Mouse (Mus musculus) hindbrain, embryonic 14.5 days (tissue): ENCODE results near the gene Cdh1. TPM values are rescaled to one million over a fixed set of nuclear protein-coding genes. Genes with fewer than 3 reads are reported as not detected.

Source experiments
- ATAC-seq: fragments of 200-750 bp; cut with Nextera tagmentation; 2 replicates; pipeline ENCODE4 v1.8.0; 2017; ENCODE audit warnings: moderate number of reproducible peaks, mild to moderate bottlenecking, moderate TSS enrichment, moderate library complexity; ENCODE audit not compliant: low FRiP score
- DNase-seq: peaks from one replicate; pipeline ENCODE4 v3.0.0-alpha.2; 2015; ENCODE audit warnings: low spot score
- H3K27ac ChIP-seq: fragments of 300-500 bp; sonication (generic); 2 replicates; pipeline ENCODE4 v1.5.1; 2014; ENCODE audit warnings: mild to moderate bottlenecking, moderate library complexity
- H3K27me3 ChIP-seq: fragments of 300-500 bp; sonication (generic); 2 replicates; pipeline ENCODE4 v1.6.1; 2014; ENCODE audit warnings: mild to moderate bottlenecking, low read length, mixed read lengths; ENCODE audit not compliant: control insufficient read depth, insufficient read depth
- H3K36me3 ChIP-seq: fragments of 300-500 bp; sonication (generic); replicated peaks from 2 replicates; pipeline ENCODE4 v1.6.1; 2014; ENCODE audit not compliant: control insufficient read depth, insufficient read depth
- H3K4me1 ChIP-seq: fragments of 300-500 bp; sonication (generic); replicated peaks from 2 replicates; pipeline ENCODE4 v1.6.1; 2014; ENCODE audit warnings: antibody characterized with exemption, low read length, mixed read lengths; ENCODE audit not compliant: control insufficient read depth, insufficient read depth
- H3K4me2 ChIP-seq: fragments of 300-500 bp; sonication (generic); replicated peaks from 2 replicates; pipeline ENCODE4 v1.6.1; 2014; ENCODE audit warnings: mild to moderate bottlenecking, moderate library complexity
- H3K4me3 ChIP-seq: fragments of 300-500 bp; sonication (generic); replicated peaks from 2 replicates; pipeline ENCODE4 v1.5.1; 2014; ENCODE audit warnings: mild to moderate bottlenecking, low read length
- H3K9ac ChIP-seq: fragments of 300-500 bp; sonication (generic); 2 replicates; pipeline ENCODE4 v1.6.1; 2014
- H3K9me3 ChIP-seq: fragments of 300-500 bp; sonication (generic); 2 replicates; pipeline ENCODE4 v1.6.1; 2016; ENCODE audit warnings: low read length; ENCODE audit not compliant: control insufficient read depth
- WGBS: fragments of 180-500 bp; shearing (Covaris S2); extraction: QIAGEN DNeasy Blood & Tissue Kit; methylation state at CpG from one replicate; pipeline ENCODE4 v1.1.7; 2014; 5-methylcytosine and 5-hydroxymethylcytosine counted together
- polyA plus RNA-seq: library from polyadenylated mRNA; unstranded; fragments of >200 nt; fragmentation: Nextera tagmentation; extraction: Ambion mirVana; gene quantifications from 2 replicates; pipeline ENCODE4 v1.2.1, GENCODE M21; 2014

The Cdh1 gene
- polyA plus RNA-seq, 1 experiment from 2014 or later: 1.5 TPM

DNA sequence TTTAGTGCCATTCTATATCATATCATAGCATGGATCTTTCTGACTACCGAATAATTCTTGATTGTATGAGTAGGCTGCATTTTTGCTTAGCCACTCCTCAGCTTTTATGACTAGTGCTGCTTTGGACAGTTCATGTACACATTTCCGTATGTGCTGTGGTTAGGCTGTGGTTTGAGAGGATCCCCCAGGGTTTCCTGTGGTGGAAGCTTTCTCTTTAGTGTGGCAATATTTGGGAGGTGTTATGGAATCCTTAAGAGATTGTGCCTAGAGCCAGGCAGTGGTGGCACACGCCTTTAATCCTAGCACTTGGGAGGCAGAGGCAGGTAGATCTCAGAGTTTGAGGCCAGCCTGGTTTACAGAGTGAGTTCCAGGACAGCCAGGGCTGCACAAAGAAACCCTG, 98.2 kb downstream of the Cdh1 start:
- H3K27ac ChIP-seq: no peak overlapping the region
- H3K9ac ChIP-seq: no peak overlapping the region
- no peaks in the 10 kb centered on the region for H3K4me1 ChIP-seq
- H3K4me2 ChIP-seq: no peak overlapping the region
- H3K36me3 ChIP-seq: peaks cover 41% of the 10 kb centered on the region
- no peaks in the 10 kb centered on the region for H3K27me3 ChIP-seq
- no peak for ATAC-seq
- 94% methylated on average over 3 of the region's 3 CpGs for WGBS
- no peaks in the 10 kb centered on the region for H3K9me3 ChIP-seq
- no peak for DNase-seq
- no peak overlapping the region for H3K4me3 ChIP-seq

DNA sequence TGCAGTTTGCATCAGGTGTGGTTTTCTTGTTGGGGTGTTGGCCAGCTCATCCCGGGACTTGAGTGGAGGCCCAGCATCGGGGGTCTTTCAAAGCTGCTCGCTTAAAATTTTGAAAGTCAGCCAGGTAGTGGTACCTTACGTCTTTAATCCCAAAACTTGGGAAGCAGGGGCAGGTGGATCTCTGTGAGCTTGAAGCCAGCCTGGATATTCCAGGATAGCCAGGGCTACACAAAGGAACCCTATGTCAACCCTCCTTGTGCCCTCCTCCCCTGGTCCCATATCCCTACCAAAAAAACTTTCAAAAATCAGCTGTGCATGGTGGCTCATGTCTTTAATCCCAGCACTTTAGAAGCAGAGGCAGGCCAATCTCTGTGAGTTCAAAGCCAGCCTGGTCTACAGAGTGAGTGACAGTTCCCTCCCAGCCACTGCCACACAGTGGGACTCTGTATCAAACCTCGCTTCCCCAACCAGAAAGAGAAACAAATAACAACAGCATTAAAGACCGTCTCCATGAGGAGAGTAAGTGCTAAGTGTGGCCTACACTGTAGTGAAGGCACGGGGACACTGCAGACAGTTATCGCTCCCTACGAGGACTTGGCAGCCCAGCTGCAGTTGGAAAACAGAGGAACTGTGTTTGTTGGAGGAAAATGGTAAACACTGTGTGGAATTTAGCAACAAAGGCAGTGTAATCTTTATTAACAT, 101.2 kb downstream of the Cdh1 start:
- Histone ChIP-seq H3K4me1 (no peaks in the 10 kb centered on the region), H3K36me3 (peaks cover 17% of the 10 kb centered on the region; the same call in 1 of the 2 replicates), H3K27ac (peak overlapping the region; percentile 33; the same call in 1 of the 2 replicates), H3K4me2 (no peak overlapping the region), H3K9me3 (no peaks in the 10 kb centered on the region), H3K9ac (no peak overlapping the region), H3K27me3 (no peaks in the 10 kb centered on the region), H3K4me3 (no peak overlapping the region)
- 89% methylated on average over 9 of the region's 9 CpGs for WGBS
- no peak for ATAC-seq
- no peak for DNase-seq

DNA sequence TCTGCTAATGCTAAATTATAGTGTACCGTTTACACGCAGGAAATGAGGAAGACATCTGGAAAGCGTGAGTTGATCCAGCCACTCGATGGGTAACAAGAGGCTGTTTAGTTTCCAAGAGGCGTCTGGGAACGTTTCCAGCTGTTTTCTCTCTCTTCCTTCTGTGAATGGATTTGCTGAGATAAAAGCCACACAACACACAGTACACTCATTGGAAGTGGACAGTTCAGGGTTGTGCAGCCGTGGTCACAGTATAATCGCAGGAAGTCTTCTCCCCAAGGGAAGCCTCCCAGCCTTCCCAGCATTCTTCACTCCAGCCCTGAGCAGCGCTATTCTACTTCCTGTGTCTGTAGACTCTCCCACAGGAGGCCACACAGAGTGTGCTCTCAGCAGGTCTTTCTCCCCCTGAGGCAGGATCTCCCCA, 101.8 kb downstream of the Cdh1 start:
- DNase-seq (no peak), ATAC-seq (peak; percentile 37; the same call in 1 of the 2 replicates)
- WGBS: 73% methylated on average over 9 of the region's 9 CpGs
- no peaks in the 10 kb centered on the region for H3K9me3 ChIP-seq
- H3K4me3 ChIP-seq: no peak overlapping the region
- H3K36me3 ChIP-seq: peaks cover 12% of the 10 kb centered on the region; the same call in 1 of the 2 replicates
- no peak overlapping the region for H3K9ac ChIP-seq
- no peaks in the 10 kb centered on the region for H3K4me1 ChIP-seq
- peak overlapping the region; percentile 33; the same call in 1 of the 2 replicates for H3K27ac ChIP-seq
- H3K4me2 ChIP-seq: no peak overlapping the region
- H3K27me3 ChIP-seq: no peaks in the 10 kb centered on the region

DNA sequence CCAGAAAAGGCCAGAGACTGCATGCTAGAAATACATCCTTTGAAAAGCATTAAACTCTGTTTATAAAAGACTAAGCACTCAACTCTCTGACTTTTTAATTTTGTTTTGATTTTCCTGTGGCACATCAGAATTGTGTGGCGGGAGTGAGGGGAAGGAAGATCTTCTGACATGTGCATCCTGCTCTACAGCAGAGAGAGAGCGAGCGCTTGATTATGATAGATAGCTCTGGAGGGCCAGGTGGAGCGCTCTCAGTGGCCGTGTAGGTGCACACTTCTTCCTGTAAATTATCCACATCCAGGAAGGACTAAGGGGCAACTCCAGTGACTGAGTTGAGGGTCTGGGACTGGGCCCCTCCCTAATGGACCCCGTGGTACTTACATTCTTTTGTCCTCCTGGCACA, 103.0 kb downstream of the Cdh1 start:
- Histone ChIP-seq H3K4me1 (no peaks in the 10 kb centered on the region), H3K9me3 (no peaks in the 10 kb centered on the region), H3K27ac (no peak overlapping the region), H3K36me3 (0 out of 2 replicates have a peak, but pooled peaks cover 2% of the 10 kb centered on the region), H3K4me3 (no peak overlapping the region), H3K4me2 (no peak overlapping the region), H3K9ac (no peak overlapping the region), H3K27me3 (no peaks in the 10 kb centered on the region)
- ATAC-seq (no peak), DNase-seq (no peak)
- WGBS: 87% methylated on average over 6 of the region's 6 CpGs

DNA sequence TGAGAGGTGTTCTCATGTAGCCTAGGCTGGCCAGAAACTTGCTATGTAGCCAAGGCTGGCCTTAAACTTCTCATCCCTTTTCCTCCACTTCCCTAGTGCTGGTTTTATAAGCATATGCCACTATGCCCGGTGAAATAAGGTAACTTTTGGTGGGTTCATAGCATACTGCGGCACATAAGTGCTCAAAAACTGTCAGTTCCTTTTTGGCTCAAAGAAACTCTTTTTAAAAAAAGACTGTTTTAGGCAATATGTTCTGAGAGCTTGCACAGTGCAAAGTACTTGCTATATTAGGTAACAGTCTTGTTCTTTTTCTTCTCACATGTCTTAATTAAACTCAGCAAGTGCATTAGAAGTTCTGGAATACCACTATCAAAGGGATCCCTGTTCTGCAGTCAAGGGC, 106.9 kb downstream of the Cdh1 start:
- DNase-seq (no peak), ATAC-seq (no peak)
- Histone ChIP-seq H3K4me3 (no peak overlapping the region), H3K4me1 (no peaks in the 10 kb centered on the region), H3K36me3 (no peaks in the 10 kb centered on the region), H3K4me2 (no peak overlapping the region), H3K27ac (no peak overlapping the region), H3K9ac (no peak overlapping the region), H3K27me3 (no peaks in the 10 kb centered on the region), H3K9me3 (no peaks in the 10 kb centered on the region)
- 94% methylated on average over 2 of the region's 2 CpGs for WGBS

DNA sequence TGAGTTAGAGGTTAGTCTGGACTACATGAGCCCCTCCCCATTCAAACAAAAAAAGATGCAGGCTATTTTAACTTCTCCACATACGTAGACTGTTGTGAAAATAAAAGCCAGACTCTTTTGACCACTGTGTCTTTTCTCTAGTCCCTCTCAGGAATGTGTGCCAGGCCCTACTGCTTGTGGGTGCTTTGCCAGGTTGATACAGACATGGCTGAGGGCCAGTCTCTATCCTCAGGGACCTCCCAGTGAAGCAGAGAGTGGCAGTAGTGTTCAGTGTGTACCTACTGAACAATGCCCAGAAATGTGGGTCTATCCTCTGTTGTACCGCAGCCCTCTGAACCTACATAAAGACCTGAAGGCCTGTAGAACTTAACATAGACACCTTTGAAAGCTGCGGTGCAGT, 109.3 kb downstream of the Cdh1 start:
- no peak overlapping the region for H3K4me2 ChIP-seq
- H3K36me3 ChIP-seq: no peaks in the 10 kb centered on the region
- DNase-seq: no peak
- H3K9ac ChIP-seq: no peak overlapping the region
- H3K4me1 ChIP-seq: no peaks in the 10 kb centered on the region
- H3K27ac ChIP-seq: no peak overlapping the region
- no peaks in the 10 kb centered on the region for H3K9me3 ChIP-seq
- H3K27me3 ChIP-seq: no peaks in the 10 kb centered on the region
- no peak overlapping the region for H3K4me3 ChIP-seq
- 65% methylated on average over 3 of the region's 3 CpGs for WGBS
- no peak for ATAC-seq

DNA sequence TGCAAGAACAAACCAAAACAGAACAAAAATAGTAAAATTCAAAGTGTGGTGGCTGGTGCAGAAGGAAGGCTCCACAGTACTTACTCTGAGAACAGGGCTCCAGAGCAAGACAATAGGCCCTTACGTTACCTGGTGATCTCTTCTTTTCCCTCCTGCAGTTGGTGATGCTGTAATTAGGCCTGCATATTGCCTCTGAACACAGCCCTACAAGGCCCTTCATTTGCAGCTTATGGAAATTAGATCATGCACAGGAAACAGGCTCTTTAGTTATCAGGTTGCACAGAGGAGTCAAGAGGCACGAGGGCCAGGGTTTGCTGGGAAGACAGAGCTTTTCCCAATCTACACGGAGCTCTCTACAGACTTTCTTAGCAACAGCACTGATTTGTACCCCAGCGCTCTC, 111.1 kb downstream of the Cdh1 start:
- Histone ChIP-seq H3K9me3 (no peaks in the 10 kb centered on the region), H3K4me3 (no peak overlapping the region), H3K9ac (0 out of 2 replicates have a peak overlapping the region, but pooled peaks have one; percentile 20), H3K36me3 (no peaks in the 10 kb centered on the region), H3K27ac (no peak overlapping the region), H3K4me1 (no peaks in the 10 kb centered on the region), H3K4me2 (no peak overlapping the region), H3K27me3 (no peaks in the 10 kb centered on the region)
- DNase-seq (no peak), ATAC-seq (no peak)
- 76% methylated on average over 4 of the region's 4 CpGs for WGBS

DNA sequence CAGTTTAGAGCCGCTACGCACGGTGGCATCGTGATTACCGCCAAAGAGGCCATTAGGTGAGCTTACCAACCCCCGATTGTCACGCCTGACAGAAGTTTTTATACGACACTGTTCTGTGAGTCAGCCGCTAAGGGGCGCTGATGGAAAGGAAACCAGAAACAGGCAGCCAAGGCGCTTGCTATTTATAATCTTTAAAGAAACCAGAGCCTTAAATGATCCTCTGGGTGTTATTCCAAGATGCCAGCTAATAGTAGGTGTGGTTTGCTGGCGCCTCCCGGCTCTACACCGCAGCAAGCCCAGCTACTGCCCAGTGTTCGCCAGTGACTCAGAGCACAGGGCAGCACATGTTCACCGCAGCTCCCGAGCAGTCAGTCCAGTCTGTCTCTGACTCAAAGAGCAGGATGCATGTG, 114.9 kb downstream of the Cdh1 start:
- WGBS: 27% methylated on average over 17 of the region's 17 CpGs
- H3K36me3 ChIP-seq: no peaks in the 10 kb centered on the region; the same call in 1 of the 2 replicates
- DNase-seq (peak; percentile 88), ATAC-seq (peak; percentile 55; the same call in 1 of the 2 replicates)
- no peaks in the 10 kb centered on the region for H3K4me1 ChIP-seq
- H3K4me3 ChIP-seq: peak overlapping the region; percentile 14; the same call in 1 of the 2 replicates
- H3K4me2 ChIP-seq: peak overlapping the region; percentile 43
- H3K9ac ChIP-seq: peak overlapping the region; percentile 46; the same call in 1 of the 2 replicates
- H3K27me3 ChIP-seq: no peaks in the 10 kb centered on the region
- H3K27ac ChIP-seq: 0 out of 2 replicates have a peak overlapping the region, but pooled peaks have one; percentile 21
- H3K9me3 ChIP-seq: no peaks in the 10 kb centered on the region
